Mouse (Mus musculus) monocyte, adult 5-6 weeks (primary cell): Measurements from ENCODE around the gene Gm12184. TPM values are rescaled to one million over a fixed set of nuclear protein-coding genes. Genes with fewer than 3 reads are reported as not detected.
"Not testable (repeated sequence)": the region's sequence is repeated elsewhere in the genome, so short reads cannot be mapped to it uniquely, and the experiment has no call there.

Source experiments
- ATAC-seq: fragments of 153-309, 156-312 bp; replicated peaks from 2 replicates; pipeline ENCODE4 v1.8.0; 2017; ENCODE audit warnings: mild to moderate bottlenecking; ENCODE audit not compliant: low TSS enrichment, insufficient number of reproducible peaks, severe bottlenecking, poor library complexity, low FRiP score
- total RNA-seq: library from RNA; stranded (forward); fragments of 200-1000, 200-491, 200-594 nt; gene quantifications from 3 replicates; pipeline ENCODE4 v1.2.3, GENCODE M21; 2017

Gene Gm12184
- total RNA-seq, 1 experiment from 2014 or later: 7.5 TPM

- no peak for ATAC-seq
Measured at GRCm38 (mm10) chr11:48808737-48809433, 17.6 kb downstream of the Gm12184 start.

GRCm38 (mm10) chr11:48808304-48808646 is 18.2 kb downstream of the Gm12184 start:
- ATAC-seq: no peak

- ATAC-seq: no peak
Measured at GRCm38 (mm10) chr11:48807563-48808303, 18.7 kb downstream of the Gm12184 start.

- no peak for ATAC-seq
Measured at GRCm38 (mm10) chr11:48806856-48807562, 19.4 kb downstream of the Gm12184 start.

GRCm38 (mm10) chr11:48804922-48805321 is 21.5 kb downstream of the Gm12184 start:
- ATAC-seq: no peak

GRCm38 (mm10) chr11:48803988-48804387 is 22.5 kb downstream of the Gm12184 start:
- ATAC-seq: no peak

GRCm38 (mm10) chr11:48801831-48802772 is 24.4 kb downstream of the Gm12184 start:
- no peak for ATAC-seq

GRCm38 (mm10) chr11:48799921-48800701 is 26.3 kb downstream of the Gm12184 start, which contains the start of gene Rack1:
Gene Rack1, plus strand, starts transcription at chr11:48800332.
- peak; percentile 81 for ATAC-seq

- ATAC-seq: 0 out of 2 replicates have a peak, but pooled peaks have one; percentile 4
Measured at GRCm38 (mm10) chr11:48798984-48799920, 27.2 kb downstream of the Gm12184 start.

- ATAC-seq: no peak
Measured at GRCm38 (mm10) chr11:48798308-48798707, 28.1 kb downstream of the Gm12184 start.

GRCm38 (mm10) chr11:48797287-48797686 is 29.2 kb downstream of the Gm12184 start:
- ATAC-seq: no peak

- no peak for ATAC-seq
Measured at GRCm38 (mm10) chr11:48796290-48796689, 30.2 kb downstream of the Gm12184 start.

- ATAC-seq: no peak
Measured at GRCm38 (mm10) chr11:48795221-48795620, 31.2 kb downstream of the Gm12184 start.

- no peak for ATAC-seq
Measured at GRCm38 (mm10) chr11:48793184-48793583, 33.3 kb downstream of the Gm12184 start.

- ATAC-seq: not testable (repeated sequence)
Measured at GRCm38 (mm10) chr11:48791894-48792293, 34.6 kb downstream of the Gm12184 start.

GRCm38 (mm10) chr11:48790946-48791345 is 35.5 kb downstream of the Gm12184 start:
- ATAC-seq: no peak
